Mouse (Mus musculus) v-Abl transformed pro-B cells (cell line): Measurements from ENCODE around the gene Fam118a.

ENCODE experiments used
- in situ Hi-C, 2 experiments: fragments of 400-800 bp; cut with MboI; formaldehyde crosslinking; loops; one replicate each; pipeline ENCODE4 v1.15.1; 2025; ENCODE audit not compliant: unreplicated experiment in 2 of 2

Fam118a gene

DNA sequence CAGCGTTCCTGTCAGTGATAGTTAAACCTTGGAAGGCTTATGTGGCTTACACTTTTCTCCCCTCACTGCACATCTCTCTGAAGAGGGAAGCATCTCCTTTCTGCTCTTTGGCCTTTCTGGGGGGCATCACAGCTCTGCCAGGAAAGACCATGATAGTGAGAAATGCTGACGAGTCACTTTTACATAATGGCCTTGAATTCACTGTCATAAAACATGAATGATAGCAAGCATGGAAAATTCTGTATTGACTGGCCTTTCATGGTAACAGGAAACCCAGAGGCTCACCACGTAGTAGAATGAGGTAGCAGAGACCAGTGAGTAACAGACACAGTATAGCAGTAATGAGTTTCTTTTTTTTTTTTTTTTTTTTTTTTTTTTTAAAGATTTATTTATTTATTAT lies 25.4 kb downstream of the Fam118a start:
- in situ Hi-C loops = no loop called here

DNA sequence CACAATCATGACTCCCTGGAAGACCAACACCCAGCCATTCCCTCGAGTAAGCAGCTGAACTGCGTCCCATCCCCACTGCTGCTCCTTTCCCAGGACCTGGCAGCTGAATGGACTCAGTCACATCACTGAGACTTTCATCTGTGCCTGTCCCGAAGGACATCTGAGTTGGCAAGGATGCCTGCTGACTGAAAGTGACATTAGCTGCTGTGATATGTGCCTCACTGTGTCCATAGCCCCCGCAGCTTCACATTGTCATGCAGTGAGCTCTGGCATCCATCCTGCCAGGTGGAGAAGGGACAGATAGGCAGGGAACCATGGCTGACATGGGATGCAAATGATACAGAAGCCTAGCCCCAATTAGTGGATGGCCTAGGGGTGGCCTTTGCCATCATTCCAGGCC lies 26.4 kb downstream of the Fam118a start:
- in situ Hi-C loops = no loop called here

GRCm38 (mm10) chr15:85063421-85063820 lies 34.7 kb downstream of the Fam118a start:
- in situ Hi-C loops = loop anchor here in 1 of 2 experiments (10.0 kb wide), 1 partner anchor 389 kb away; no protein-coding TSS in a partner anchor

DNA sequence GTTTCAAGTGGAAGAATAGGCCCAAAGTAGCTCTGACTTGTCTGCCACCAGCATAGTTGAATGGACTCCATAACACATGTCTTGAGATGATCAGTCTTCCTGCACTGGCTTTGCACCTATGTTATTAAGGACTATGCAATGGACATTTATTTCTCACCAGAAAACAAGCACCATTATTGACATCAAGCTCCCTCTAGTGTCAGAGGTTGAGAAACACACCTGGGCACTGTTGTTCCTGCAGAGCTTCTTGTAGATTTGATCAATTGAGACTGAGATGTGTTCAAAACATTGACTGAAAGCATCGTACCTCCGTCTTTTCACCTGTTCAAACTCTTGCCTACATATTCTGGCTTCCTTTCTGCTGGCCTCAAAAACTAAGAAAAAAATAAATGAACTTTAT lies 41.8 kb downstream of the Fam118a start:
- in situ Hi-C loops = loop anchor here (5.0 to 10.0 kb wide), 2 partner anchors 146 to 313 kb away; partner anchors contain the start of genes Gm29666 (in 1 of the 2) and Nup50 (in 1 of the 2)

DNA sequence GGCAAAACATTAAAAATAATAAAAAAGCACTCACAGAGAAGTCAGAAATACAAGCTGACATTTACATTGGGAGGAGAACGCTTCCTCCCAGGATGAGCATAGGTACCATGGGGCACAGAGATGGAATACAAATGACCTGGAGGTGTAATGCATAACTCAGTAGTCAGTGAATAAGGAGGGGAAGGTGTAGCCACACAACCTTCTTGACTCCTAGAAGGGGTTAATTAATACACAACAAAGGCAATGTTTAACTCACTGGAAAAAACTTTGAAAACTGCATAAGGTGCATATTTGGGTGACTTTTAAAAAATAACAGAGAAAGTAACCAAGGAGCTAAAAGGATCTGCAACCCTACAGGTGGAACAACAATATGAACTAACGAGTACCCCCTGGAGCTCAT lies 43.9 kb downstream of the Fam118a start:
- in situ Hi-C loops = loop anchor here (5.0 to 10.0 kb wide), 2 partner anchors 148 to 315 kb away; partner anchors contain the start of genes Gm29666 (in 1 of the 2) and Nup50 (in 1 of the 2)

DNA sequence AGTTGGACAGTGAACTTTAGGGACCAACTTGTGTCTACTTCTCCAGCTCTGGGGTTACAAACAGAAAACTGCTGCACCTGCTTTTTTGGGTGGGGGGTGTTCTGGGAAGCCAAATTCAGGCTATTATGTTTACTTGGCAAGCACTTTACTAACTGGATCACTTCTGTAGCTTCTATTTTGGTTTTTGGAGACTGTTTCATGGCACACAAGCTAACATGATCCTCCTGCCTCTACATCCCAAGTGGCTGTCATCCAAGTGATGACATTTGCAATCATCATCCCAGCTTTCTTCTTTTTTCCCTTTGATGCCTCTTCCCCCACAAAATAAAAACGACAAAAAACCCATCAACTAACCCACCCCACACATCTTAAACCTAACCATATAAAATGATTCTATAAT lies 56.9 kb downstream of the Fam118a start:
- in situ Hi-C loops = no loop called here
